Mouse (Mus musculus): Measurements from ENCODE around the gene Psmb8.
A peak's percentile ranks its signal among the peaks of the same experiment; 100 is the strongest.

The Psmb8 gene

GRCm38 (mm10) chr17:34248764-34249163 lies 51.2 kb downstream of the Psmb8 start:
- no peak for DNase-seq (ENCODE audit: low spot score)

DNA sequence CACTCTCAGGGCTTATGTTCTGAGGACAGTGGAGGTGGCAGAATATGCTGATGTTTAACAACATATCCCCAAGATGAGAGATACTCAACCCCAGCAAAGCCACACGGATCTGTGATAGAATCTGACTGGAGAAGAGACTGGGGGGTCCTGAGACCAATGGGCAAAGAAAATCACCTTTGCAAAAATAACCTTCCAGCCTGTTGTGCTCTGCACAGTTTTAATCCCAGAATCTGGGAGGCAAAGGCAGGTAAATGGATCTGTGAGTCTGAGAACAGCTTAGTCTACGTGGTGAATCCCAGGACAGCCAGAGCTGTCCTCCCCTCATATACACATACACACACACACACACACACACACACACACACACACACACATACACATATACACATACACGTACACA lies 51.8 kb downstream of the Psmb8 start:
- no peak for DNase-seq (ENCODE audit: low spot score)

DNA sequence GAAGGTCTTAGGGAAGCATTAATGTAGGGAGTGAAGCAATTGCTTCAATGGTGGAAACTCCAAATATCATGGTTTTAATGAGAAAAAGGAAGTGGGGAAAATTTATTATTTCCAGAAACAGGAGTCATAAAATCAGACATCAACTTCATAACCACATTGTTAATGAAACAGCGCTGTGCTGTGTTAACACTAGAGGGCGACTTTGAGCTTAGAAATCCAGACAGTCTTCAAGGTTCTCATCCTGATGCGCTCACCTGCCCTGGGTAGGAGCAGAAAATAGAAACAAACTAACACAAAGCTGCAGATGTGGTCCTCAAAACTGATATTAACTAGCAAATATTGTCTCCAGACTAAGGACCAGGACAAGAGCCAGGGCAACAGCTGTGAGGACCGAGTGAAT lies 52.4 kb downstream of the Psmb8 start:
- DNase-seq (ENCODE audit: low spot score) = peak; percentile 69

Measured in lung, postnatal 25 days (tissue).